Mouse (Mus musculus): ENCODE measurements around the gene Pdik1l. TPM values are rescaled to one million over a fixed set of nuclear protein-coding genes. Genes with fewer than 3 reads are reported as not detected.
A peak's percentile ranks its signal among the peaks of the same experiment; 100 is the strongest.

Pdik1l gene
- total RNA-seq (2015) = 21.2 and 21.5 TPM in 2 replicates
- total RNA-seq (2017) = 39.0 and 40.7 TPM in 2 replicates

DNA sequence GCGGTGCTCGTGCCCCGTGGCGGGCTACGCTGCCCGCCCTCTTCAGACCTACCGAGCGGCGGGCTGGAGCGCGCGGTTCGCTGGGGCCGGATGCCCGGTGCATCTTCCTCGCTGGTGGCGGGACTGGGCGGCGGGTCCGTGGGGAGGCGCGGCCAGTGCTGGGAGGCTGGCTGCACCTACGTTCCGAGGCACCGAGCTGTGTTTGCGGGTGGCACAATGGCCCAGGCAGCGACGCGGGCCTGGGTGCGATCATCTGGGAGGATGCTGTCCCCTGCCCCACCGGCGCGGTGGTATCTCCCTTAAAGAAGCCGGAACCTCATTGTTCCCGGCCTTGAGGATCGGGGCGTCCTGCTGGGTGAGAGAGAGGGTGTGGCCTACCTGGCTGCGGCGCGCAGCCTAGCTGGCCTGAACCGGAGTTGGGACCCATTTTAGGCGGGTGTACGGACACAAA, at the start of gene Pdik1l:
TSS of gene Pdik1l (minus strand) at position 321 of the 451 bp plus-strand sequence.
- ATAC-seq (ENCODE audit: poor library complexity, severe bottlenecking) = peak; percentile 52

DNA sequence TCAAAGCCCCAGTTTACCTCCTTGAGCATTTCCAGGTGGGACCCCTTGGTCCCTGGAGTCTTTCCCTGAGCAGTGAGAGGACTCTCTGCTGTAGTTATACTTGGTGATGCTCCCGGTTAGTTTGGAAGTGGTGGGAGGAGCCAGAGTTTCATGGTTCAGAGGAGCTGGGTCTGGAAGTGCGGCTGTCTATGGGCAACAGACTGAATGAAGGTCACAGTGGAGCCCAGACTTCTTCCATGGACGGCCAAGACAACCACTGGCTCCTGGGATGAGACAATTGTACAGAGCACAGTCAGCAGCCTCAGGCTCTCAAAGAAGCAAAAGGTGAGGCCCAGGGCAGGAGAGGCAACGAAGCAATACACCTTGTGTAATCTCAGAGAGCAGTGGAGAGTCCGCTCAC, 42.6 kb upstream of the Pdik1l start:
- no peak for ATAC-seq (ENCODE audit: poor library complexity, severe bottlenecking)

DNA sequence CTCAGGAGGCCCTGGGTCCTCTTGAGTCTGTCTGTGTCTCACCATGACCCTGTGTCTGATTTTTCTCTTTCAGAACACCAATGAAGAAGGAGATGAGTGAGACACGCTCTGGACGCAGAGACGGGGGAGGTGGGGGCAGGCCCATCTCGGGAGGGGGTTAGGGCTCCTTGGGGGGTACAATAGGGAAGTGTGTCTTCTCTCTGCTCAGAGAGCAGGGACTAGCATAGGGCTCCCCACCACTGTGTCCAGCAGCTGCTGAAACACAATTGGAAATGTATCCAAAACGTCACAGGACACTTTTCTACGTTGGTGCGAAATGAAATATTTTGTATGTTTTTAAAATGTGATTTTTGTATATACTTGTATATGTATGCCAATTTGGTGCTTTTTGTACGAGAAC, 41.1 kb upstream of the Pdik1l start:
- no peak for ATAC-seq (ENCODE audit: poor library complexity, severe bottlenecking)

DNA sequence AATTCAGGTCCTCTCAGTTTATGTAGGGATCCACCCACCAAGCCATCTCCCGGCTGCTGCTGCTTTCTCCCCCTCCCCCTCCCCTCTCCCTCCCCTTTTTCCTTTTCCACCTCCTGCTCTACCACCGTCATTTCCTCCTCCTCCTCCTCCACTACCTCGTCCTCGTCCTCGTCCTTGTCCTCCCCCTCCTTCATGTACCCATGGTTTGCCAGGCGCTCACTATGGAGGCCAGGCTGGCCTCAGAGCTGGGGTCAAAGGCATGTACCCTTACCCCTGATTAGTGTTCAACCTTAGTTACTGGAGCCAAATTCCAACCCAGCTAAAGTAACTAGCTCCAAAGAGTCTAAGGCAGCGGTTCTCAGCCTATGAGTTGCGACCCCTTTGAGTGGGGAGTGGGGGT, 40.5 kb upstream of the Pdik1l start:
- no peak for ATAC-seq (ENCODE audit: poor library complexity, severe bottlenecking)

DNA sequence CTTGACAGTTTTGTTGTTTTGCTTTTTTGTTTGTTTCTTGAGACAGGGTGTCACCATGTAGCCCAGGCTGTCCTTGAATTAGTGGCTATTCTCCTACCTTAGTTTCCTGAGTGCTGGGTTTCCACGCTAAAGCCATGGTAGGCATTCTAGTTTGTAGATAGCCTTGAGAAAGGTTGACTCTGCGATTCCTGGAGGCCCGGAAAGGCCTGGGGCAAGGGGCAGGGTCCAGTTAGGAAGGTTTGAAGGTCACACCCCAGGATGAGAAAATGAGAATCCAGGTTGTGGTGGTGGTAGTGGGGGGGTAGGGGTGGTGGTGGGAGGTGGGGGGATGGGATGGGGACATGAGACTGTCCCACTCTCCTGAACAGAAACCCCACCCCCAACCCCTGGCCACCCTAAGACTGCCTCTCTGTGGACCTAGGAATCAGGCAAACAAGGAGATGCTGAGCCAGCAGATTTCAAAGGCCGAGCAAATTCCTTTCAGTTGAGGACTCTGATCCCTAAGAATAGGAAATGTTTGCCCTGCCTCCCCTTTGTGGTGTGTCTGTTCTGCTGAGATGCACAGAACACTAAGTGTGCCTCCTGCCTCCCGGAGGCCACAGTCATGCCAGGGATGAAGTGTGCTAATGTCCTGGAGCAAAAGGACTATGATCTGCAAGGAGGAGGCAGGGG, 39.3 kb upstream of the Pdik1l start:
- ATAC-seq (ENCODE audit: poor library complexity, severe bottlenecking) = no peak

DNA sequence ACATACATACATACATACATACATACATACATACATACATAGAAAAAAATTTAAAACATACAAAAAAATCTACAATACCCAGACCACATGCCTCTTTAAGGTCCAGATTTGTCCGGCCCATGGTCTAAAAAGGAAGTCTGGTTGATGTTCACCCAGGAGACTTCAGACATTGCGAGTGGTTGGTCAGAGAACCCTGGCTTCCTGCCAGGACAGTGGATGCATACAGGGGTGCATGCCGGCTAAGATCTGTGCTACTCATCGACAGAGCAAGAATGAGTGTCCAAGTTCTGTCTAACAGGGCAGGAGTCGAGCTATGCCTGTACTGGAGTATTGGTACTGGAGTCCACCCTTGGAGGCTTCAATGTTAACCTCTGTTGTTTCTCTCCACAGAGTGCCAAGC, 37.0 kb upstream of the Pdik1l start:
- no peak for ATAC-seq (ENCODE audit: poor library complexity, severe bottlenecking)

DNA sequence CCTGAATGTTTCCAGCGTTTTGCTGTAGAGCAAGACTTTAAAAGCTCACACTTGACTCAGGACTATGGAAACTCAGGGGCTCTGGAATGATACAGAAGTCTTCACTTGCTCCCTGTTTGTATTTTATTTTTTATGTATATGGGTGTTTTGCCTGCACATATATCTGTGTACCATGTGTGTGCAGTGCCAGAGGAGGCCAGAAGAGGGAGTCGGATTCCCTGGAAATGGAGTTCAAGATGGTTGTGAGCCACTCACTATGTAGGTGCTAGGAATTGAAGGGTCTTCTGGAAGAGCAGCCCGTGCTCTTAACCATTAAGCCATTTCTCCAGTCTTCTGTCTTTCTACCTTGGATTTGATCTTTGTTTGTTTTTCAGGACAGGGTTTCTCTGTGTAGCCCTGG, 33.8 kb upstream of the Pdik1l start:
- ATAC-seq (ENCODE audit: poor library complexity, severe bottlenecking) = no peak

DNA sequence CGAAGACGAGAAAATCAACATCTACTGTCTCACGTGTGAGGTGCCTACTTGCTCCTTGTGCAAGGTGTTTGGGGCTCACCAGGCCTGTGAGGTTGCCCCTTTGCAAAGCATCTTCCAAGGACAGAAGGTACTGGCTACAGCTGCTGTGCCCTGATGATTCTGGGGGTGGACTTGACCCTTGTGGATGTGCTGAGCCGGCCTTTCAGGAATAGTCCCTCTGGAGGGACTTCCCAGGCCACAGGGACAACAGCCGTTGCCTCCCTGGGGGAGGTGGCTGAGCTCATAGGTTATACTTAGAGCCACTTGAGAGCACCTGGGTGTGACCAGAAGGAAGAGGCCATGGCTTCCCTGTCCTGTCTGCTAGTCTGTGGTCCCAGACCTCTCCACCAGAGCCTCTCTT, 32.0 kb upstream of the Pdik1l start:
- no peak for ATAC-seq (ENCODE audit: poor library complexity, severe bottlenecking)

DNA sequence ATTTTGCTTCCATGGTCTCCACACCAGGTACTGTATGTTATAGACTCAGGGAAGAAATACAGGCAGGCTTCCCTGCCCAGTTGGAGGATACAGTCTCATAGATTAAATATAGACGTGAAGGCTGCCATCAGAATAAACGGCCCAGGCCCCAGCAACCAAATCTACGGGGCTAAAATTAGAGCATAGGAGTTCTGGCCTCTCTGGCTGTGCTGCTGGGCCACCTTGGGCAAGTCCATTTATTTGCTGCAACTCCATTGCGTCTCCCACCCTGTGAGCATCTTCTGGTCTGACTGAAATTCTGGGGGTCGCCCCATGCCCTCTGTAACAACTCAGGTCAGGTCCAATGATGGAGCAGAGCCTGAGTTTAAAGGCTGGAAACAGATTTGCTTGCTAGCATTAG, 31.4 kb upstream of the Pdik1l start:
- ATAC-seq (ENCODE audit: poor library complexity, severe bottlenecking) = no peak

DNA sequence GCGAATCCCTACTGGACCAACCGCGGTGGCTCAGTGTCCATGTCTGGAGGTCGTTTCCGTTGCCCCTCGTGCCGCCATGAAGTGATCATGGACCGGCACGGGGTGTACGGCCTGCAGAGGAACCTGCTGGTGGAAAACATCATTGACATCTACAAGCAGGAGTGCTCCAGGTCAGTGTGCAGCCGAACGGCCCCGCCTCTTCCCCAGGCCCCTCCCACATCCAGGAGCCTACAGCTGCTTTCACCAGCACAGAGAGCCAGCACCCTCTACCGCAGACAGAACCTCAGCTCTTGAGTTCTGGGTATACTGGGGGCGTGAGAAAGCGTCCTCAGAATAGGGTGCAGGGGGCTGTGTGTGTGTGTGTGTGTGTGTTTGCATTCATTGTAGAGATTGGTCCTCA, 28.7 kb upstream of the Pdik1l start:
- no peak for ATAC-seq (ENCODE audit: poor library complexity, severe bottlenecking)

DNA sequence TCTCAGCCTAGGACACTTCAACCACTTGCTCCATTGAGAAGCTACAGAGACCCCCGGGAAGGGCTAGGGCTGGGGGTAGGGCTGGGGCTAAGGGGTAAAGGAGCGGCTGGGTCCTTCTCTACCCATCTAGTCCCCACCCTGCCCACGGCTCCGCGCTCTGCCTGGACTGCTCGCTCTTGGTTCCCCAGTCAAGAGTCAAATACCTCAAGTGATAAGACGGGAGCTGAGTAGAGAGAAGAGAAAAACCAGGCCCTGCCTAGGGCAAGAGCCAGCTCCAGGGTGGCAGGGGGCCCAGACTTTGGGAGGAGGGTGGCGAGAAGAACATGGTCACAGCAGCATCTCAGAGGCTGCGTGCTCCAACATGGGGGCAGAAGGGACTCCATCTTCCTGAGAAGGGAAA, 27.8 kb upstream of the Pdik1l start:
- ATAC-seq (ENCODE audit: poor library complexity, severe bottlenecking) = no peak

DNA sequence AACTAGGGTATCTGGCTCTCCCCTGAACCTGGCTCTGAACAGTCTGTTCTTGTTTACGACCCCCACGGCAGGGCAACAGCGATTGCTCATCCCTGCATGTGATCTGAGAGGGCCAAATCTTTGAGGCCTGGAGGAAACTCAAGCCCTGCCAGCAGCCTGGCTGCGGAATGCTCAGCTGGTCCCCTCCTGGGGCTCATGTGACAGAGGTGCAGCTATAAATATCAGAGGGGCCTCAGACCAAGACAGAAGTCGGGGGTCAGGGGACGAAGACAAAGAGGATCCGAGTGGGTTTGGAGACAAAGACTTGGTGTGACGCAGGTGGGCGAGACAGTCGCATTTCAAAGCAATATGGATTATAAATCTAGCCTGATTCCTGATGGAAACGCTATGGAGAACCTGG, 27.2 kb upstream of the Pdik1l start, which contains the start of gene Trim63:
TSS of gene Trim63 (plus strand) at position 245 of the 400 bp plus-strand sequence.
- no peak for ATAC-seq (ENCODE audit: poor library complexity, severe bottlenecking)

DNA sequence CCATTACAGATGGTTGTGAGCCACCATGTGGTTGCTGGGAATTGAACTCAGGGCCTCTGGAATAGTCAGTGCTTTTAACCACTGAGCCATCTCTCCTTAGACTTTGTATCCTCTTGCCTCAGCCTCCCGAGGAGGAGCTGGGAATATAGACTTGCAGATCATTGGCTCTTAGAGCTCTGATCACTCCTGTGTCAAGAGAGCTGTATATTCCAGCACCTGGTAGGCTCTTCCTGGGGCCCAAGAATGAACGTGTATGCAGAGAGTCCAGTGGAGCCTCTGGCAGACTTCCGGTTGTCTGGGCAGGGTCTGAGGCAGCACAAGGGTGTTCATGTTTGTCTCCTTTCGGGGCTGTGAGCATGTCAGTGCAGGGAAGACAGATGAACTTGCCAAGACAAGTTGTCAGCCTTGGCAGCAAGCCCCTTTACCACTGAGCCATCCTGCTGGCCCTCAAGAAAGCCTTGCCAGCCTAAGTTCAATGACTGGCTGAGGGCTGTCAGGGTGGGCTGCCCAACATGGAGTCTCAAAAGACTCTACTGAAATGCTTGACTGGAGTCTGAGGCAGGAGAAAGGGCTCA, 26.5 kb upstream of the Pdik1l start:
- ATAC-seq (ENCODE audit: poor library complexity, severe bottlenecking) = no peak

DNA sequence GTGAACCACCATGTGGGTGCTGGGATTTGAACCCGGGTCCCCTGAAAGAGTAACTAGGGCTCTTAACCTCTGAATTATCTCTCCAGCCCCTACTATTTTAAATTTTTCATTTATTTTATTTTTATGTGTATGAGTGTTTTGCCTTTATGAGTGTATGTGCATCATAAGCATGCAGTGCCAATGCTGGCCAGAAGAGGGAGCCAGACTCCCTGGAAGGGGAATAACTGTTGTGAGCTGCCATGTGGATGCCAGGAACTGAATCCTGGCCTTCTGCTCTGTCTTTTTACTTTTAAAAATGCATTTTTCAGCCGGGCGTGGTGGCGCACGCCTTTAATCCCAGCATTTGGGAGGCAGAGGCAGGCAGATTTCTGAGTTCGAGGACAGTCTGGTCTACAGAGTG, 25.2 kb upstream of the Pdik1l start:
- ATAC-seq (ENCODE audit: poor library complexity, severe bottlenecking) = no peak

DNA sequence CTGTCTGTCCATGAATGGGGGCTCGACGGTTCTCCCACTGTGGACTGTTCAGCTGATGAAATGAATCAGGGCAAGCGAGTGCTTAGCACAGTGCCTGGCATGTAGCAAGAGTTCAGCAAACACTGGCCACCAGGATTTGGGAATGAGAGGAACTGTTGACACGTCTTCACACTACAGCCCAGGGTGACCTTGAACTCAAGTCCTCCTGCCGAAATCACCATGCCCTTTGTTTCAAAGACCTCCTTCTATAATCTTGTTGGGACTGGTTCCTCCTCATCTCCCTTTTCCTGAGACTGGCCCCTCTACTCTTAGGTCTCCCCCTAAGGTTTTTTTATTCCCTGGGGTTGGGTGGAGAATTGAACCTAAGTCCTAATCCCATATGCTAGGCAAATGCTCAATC, 24.6 kb upstream of the Pdik1l start:
- ATAC-seq (ENCODE audit: poor library complexity, severe bottlenecking) = no peak

DNA sequence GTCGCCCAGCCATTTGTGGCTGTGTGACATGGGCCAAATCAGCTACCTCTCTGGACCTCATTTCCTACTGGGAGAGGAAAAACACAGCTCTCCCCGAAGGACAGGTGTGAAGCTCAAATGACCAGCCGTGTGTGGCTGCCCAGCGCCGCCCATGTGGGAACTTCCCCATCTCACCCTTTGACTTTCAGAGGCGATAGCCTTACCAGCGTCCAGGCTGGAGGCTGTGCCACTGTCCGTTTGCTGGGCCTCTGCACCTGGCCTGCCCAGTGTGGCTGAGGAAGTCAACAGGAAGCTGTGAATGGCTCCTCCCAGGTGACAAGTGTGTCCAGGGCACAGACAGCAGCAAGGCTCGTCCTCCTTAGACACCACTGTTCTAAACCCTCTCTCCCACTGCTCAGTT, 24.1 kb upstream of the Pdik1l start:
- no peak for ATAC-seq (ENCODE audit: poor library complexity, severe bottlenecking)

DNA sequence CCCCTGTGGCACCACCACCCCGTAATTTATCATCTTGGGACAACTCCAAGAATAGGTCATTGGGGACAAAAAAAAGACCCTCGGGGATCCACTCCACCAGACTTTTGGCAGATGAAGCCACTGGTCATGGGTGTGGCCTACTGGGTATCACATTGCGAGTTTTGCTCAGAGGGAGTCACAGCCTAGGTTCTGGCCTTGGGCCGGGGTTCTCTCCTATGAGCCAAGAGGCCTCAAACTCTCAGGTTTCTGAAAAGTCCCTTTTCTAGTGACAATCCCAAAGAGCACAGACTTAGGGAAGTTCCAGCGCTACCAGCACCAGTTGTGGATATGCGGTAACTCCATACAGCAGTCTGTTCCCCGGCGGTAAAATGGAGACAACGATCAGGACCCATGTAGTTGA, 23.0 kb upstream of the Pdik1l start:
- no peak for ATAC-seq (ENCODE audit: poor library complexity, severe bottlenecking)

DNA sequence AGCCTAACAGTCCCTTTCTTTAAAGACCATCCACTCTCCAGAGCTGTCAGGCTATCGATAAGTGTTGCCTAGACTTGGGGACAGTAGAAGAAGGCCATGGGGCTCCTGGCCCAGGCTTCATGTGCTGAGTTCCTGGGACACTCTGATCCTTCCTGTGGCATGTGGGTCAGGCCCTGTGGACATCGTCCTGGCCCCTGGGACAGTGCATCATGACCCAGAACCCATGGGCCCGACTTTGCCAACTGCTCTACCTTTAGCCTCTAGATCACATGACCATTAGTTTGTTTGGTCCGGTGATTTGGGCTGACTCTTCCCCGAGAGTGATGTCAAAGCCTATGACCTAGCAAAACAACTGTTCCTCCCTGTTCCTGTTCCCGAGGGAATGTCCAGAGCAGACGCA, 22.4 kb upstream of the Pdik1l start:
- ATAC-seq (ENCODE audit: poor library complexity, severe bottlenecking) = no peak

DNA sequence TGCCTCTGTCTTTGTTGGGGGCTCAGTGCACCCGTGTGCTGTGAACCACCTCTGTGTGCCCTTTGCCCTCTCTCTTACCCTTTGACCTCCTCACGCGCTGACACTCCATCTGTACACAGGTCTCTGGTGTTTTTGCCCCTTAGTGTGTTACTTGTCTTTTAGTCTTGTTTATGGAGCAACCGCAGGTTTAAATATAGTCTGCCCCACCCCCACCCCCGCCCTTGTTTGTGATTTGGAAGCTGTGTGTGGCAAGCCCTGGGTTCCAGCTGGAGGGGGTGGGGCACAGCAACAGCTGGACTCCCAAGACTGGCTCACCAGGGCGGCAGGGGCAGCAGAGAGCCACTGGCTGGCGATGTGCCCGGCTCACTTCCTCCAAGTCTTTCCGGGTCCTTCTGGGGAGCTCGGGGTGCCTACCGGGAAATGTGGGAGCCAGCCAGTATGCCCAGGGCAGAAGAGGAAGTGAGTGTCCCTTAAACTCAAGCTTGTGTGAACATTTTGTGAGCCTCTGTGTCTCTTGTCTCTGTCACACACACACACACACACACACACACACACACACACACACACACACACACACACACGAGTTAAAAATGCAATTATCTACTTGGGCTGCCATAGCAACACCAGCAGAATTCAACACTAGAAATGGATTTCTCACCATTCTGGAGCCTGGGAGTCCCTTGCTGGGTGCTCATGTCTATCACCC, 19.8 kb upstream of the Pdik1l start:
- ATAC-seq (ENCODE audit: poor library complexity, severe bottlenecking) = peak; percentile 97

DNA sequence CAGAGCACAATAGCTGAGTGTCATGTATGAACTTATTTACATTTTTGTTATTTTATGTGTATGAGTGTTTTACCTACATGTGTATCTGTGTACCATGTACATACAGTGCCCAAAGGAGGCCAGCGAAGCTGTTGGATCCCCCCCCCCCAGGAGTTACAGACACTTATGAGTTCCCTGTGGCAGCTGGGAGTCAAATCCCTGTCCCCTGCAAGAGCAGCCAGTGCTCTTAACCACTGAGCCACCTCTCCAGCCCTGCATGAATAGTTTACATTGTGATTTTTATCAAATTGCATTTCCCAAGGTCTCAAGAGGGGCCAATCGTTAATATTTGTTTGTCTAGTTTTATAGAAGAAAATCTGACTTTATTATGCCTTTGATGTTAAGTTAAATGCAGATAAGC, 19.3 kb upstream of the Pdik1l start:
- no peak for ATAC-seq (ENCODE audit: poor library complexity, severe bottlenecking)

DNA sequence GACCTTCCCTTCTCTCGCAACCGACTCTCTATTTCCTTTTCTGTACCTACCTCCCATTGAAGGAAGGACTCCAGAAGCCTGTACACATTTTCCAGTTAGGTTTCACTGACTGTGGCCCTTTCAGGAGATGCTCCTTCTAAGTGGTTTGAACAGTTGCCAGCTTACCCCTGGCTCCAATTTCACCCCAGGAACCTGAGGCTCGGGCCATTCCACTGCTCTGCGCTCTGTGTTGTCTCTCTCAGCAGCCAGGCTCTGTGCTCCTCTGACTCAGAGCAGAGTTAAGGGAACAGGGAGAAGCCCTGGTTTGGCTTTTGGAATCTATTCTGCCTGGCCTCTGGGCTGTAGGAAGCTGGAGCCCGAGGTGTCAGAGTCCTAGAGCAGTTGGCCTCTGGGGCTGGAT, 14.4 kb upstream of the Pdik1l start:
- no peak for ATAC-seq (ENCODE audit: poor library complexity, severe bottlenecking)

DNA sequence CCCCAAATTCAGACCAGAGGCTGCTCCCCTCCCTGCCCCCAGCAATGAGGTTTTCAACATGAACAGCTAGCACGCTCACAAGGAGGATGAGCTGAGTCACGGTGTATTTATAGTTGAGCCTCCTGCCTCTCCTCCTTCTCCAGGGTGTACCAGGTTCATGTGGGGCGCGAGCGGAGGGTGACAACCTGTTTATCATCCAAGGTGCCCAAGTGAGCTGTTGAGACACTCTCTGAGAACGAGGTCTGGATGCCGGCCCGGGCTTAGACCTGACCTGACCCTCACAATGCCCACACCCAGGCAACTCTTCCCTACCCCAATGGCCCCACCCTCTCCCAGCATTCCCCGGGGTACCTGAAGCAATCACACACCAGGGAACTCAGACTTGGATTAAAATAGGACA, 12.6 kb upstream of the Pdik1l start:
- no peak for ATAC-seq (ENCODE audit: poor library complexity, severe bottlenecking)

Measured in megakaryocyte, adult 5-6 weeks (primary cell).